Mouse (Mus musculus): ENCODE results near the gene Trio.

Gene Trio

DNA sequence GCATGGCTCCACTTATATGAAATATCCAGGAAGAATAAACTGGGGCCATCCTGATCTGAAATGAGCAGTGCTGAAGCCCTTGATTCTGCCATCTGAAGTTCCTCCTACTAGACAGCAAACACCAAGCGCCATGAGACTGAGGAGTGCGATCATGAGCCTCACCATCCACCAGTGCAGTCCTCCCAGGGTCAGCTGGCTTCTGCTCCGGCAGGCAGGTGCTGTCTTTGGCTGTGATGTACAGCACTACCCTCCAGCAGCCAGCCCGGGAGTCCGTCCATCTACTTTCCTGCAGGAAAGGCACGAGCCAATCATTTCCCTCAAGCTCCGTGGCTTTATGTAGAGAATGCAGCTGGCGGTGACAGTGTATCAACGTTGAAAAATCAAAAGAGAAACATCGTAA is 10.0 kb upstream of the Trio start:
- DNase-seq (ENCODE audit: low spot score), result no peak

DNA sequence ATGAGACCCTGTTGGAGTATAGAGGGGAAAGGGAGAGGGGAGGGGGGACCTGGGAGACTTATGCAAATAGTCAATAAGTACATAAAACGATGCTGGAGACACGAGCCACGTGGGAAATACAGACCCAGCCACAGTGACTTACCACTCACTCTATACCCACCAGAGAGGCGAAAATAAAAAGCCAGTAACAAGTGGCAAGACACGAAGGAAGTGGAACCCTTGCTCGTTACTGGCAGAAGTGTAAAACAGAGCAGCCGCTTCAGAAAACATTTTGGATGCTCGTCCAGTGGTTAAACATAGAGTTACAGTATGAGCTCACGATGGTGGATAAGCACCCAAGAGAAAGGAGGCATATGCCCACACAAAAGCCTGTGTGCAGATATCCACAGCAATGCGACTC is 9.0 kb upstream of the Trio start:
- no peak for DNase-seq (ENCODE audit: low spot score)

GRCm38 (mm10) chr15:28029371-28029770 is 3.7 kb upstream of the Trio start:
- no peak for DNase-seq (ENCODE audit: low spot score)

- no peak for DNase-seq (ENCODE audit: low spot score)
Observed at GRCm38 (mm10) chr15:28028542-28028941, 2.9 kb upstream of the Trio start.

GRCm38 (mm10) chr15:28026167-28026481 is 476 bp upstream of the Trio start:
- no peak for DNase-seq (ENCODE audit: low spot score)

DNA sequence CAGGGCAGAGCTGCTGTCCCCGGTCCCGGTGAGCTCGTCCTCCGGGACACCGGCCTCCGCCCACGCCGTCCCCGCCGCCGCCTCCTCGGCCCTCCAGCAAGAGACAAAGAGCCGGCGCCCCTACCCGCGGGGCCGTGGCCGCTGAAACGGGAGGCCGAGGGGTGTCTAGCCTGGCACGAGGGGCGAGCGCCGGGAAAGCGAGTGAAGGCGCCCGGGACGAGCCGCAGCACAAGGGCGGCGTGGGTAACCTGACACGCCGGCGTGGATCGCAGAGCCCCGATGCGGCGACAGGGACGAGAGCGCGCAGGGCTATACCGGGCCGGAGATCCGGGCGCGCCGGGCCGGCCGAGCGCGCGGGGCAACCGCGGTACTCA is 696 bp downstream of the Trio start:
- no peak for DNase-seq (ENCODE audit: low spot score)

- DNase-seq (ENCODE audit: low spot score), result no peak
Observed at GRCm38 (mm10) chr15:28024031-28024964, 1.4 kb downstream of the Trio start.

GRCm38 (mm10) chr15:28021591-28022209 is 3.9 kb downstream of the Trio start:
- no peak for DNase-seq (ENCODE audit: low spot score)

GRCm38 (mm10) chr15:28019393-28020070 is 6.1 kb downstream of the Trio start:
- DNase-seq (ENCODE audit: low spot score), result no peak

DNA sequence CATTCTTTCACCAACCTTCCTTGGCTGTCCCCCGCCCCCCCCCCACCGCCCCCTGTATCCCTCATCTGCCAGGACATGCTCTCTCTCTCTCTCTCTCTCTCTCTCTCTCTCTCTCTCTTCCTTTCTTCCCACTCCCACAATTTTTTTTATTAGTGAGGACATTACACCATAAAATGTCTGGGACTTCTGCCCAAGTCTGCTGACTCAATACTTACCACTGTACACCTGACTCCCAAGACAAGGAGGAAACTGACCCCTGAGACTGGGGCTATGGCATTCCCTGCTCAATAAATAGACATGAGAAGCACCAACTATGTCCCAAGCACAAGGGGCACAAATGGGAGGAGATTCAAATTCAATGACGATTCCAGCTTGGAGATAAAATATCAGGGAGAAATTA is 18.1 kb downstream of the Trio start:
- no peak for DNase-seq (ENCODE audit: low spot score)

DNA sequence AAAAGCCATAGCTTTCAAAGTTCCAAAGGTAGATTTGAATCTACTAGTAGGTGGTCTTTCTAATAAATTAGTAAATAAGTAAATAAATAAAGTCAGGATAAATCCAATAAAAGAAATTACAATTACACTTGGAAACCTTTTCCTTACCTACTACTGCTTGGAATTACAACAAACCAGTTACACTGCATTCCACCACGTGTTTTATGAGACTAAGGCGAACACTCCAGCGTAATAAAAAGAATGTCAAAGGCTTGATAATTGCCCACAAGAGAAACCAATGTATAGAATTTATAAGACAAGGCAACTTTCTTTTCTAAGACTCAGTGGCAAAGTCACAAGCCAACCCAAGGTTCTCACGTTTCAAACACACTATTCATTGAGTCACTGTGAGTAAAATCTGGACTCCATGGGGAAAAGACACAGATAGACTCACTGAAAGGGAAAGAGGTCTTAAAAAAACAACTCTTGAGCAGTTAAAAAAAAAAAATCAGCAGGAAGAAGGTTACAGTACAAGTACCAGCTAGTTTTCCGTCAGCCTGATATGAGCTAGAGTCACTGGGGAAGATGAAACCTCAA is 21.4 kb downstream of the Trio start:
- no peak for DNase-seq (ENCODE audit: low spot score)

- no peak for DNase-seq (ENCODE audit: low spot score)
Observed at GRCm38 (mm10) chr15:28002515-28002914, 23.1 kb downstream of the Trio start.

DNA sequence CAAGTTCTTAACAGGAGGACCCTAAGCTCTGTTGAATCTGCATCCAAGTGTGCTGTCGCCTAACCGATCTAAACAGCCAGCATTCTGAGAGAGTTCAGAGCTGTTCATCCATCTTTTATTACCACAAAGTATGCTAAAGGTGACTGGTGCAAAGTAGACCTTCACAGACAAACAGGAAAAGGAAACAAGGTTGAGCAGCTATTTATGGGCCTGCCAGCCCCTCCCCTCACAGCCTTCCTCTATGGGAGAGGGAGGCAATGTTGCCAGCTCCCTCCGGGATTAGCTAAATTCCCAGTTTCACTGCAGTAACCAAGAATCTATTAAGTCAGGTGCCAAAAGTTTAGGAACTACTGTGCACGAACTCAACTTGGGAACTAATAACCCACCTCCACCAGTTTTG is 24.3 kb downstream of the Trio start:
- no peak for DNase-seq (ENCODE audit: low spot score)

DNA sequence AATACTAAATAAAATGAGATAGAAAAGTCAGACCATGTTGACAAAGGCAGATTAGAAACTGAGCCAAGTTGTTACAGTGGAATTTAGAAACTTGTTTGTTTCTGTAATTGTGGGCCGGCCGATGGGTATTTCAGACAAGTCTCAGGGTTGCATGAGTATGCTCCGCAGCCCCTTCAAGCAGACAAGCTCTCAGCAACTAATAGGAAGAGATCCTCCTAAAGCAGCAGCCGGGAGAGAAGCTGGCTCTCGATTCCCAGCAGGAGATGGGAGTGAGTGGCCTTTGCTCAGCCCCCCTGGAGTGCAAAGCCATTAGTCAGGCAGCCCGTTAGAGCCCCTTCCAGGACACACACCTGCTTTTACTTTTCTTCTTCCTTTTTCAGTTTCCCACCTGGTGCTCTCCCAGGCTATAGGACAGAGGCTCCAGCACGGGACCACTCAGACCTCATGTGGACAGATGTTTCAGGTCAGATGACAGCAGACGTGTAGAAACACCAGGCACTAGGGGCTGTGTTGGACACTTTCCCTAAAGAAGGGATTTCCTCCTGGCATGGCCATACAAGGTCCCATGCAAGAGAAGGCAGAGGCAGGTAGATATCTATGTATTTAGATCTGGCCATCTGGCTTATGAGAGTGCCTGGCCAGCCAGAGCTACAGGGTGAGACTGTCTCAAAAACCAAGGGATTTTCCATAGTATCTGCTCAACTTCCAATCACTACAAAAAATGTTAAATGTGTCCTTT is 26.9 kb downstream of the Trio start:
- no peak for DNase-seq (ENCODE audit: low spot score)

DNA sequence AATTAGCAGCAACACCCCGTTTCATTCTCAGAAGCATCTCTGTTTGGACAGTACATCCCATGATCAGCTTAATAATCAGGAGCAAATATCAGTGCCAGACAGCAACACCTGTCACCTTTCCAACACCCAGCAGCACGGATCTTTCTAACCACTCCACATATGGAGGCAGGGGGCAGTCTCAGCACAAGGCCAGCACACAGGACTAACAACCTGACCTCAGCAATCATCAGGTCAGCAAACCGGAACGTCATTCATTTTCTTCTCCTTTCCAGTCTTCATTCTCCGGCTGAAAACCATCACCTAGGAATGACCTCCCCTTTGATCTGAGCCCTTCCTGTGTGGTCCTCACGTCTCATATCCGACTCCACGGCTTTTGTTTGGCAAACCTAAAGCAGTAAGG is 27.7 kb downstream of the Trio start:
- DNase-seq (ENCODE audit: low spot score), result no peak

- DNase-seq (ENCODE audit: low spot score), result peak; percentile 52
Observed at GRCm38 (mm10) chr15:27997391-27997841, 28.2 kb downstream of the Trio start.

GRCm38 (mm10) chr15:27996750-27997149 is 28.9 kb downstream of the Trio start:
- DNase-seq (ENCODE audit: low spot score), result no peak

- no peak for DNase-seq (ENCODE audit: low spot score)
Observed at GRCm38 (mm10) chr15:27995421-27995820, 30.2 kb downstream of the Trio start.

DNA sequence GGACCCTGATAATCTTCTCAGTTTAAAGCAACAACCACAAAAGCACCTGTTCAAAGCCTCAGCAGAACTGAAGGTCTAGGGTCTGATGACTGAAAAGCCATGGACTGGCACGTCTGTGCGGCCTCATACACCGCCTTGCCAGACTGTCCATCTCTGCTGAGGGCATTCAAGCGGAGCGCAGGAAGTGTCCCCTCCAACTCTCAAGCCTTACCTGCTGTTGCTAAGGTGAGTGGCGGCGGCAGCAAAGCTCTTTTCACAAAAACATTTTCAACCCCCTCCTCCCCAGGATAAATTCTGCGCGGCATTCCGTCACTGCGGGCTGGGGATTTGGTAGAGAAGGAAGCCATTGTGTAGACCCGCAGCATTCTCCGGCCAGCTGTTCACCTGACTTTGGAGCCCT is 30.8 kb downstream of the Trio start:
- no peak for DNase-seq (ENCODE audit: low spot score)

- DNase-seq (ENCODE audit: low spot score), result no peak
Observed at GRCm38 (mm10) chr15:27993528-27993927, 32.1 kb downstream of the Trio start.

DNA sequence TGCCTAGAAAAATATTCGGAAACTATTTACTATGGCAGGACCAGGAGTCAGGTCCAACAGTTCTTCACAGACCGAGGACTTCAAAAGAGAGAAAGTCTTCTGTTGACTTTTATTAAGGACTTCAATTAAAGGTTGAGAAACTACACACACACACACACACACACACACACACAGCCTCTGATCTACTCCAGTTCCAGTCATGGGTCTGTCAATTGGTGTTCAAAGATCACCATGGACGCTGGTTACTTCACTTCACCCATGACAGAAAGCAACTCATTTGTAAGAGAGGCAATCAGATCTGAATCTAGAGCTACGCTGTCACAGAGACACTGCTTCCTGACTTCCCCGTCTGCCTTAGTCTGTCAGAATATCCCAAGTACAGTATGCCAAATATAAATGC is 33.1 kb downstream of the Trio start:
- no peak for DNase-seq (ENCODE audit: low spot score)
